Mouse (Mus musculus) liver, adult 2 months (tissue): ENCODE measurements around the gene Slc26a8.

Experiments
- CTCF ChIP-seq: fragments of 200-500 bp; IDR thresholded peaks from 2 replicates; pipeline ENCODE4 v1.5.1; 2011; ENCODE audit warnings: low read depth, low read length, control low read depth
- POLR2A ChIP-seq: fragments of 200-500 bp; IDR thresholded peaks from 2 replicates; pipeline ENCODE4 v1.6.1; 2011; ENCODE audit warnings: low read length, control low read depth; ENCODE audit not compliant: insufficient read depth; ENCODE audit errors: extremely low read depth

DNA sequence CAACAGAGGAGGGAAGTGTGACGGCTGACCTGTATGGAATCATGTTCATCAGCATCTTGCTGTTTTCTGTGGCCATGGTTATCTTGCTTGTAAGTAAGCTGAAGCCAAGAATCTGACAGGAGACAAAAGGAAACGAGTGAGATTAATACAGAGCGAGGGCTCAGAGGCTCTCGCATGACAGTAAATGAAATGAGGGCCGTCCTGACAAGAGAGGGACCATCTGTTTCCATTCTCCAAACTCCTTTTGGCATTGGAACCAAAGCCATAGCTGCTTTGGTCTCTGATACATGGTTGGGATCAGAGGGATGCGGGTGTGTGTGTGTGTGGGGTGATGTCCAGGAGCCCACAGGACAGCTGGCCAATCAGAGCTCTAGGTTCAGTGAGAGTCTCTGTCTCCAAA, 30.5 kb downstream of the Slc26a8 start:
- TF ChIP-seq CTCF, result no peak
- TF ChIP-seq POLR2A, result no peak
